Mouse (Mus musculus): ENCODE data around the gene Arl10.

The Arl10 gene

DNA sequence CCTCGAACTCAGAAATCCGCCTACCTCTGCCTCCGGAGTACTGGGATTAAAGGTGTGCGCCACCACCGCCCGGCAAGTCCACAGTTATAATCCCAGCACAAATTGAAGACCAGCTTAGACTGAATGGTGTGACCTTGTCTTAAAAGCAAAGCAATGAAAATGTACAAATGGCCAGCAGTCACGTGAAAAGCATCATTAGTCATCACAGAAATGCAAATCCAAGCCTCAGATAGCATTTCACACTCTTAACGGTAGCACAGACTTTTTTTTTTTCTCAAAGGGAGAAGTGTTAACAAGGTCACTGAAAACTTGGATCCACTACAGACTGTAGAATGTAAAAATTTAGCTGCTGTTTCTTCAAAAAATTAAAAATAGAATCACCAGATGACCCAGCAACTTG lies 41.5 kb downstream of the Arl10 start:
- DNase-seq (ENCODE audit: low read depth), result no peak

- DNase-seq (ENCODE audit: low read depth), result no peak
Measured at GRCm38 (mm10) chr13:54616998-54617397, 42.2 kb downstream of the Arl10 start.

- DNase-seq (ENCODE audit: low read depth), result peak; percentile 95
Measured at GRCm38 (mm10) chr13:54621155-54621932, 46.5 kb downstream of the Arl10 start, which contains the start of gene Faf2. TSS of gene Faf2 (plus strand) at chr13:54621784.

DNA sequence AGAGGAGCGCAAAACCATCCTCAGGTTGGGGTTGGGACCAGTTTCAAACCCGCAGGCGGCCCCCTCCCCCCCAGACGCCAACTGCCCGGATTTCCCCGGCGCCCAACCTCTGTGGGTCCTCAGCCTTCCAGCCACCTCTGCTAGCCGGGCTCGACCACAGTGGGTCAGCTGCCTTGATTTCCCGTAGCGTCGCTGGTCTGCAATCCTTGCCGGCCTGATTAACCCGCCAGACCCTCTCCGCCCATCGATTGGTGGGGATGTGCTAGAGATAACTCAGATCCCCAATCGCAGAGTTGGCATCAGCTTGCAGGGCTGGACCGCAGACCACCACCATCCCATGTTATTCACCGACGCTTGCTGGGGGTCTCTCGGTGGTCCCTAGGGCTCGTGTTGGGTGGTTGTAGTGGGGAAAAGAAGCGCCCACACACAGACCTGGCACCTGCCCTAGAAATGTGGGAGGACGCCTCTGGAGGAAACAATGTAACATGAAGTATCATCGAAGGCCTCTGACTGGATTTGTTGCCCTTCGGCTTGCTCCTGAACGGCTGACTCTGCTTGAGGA lies 47.2 kb downstream of the Arl10 start:
- peak; percentile 10 for DNase-seq (ENCODE audit: low read depth)

DNA sequence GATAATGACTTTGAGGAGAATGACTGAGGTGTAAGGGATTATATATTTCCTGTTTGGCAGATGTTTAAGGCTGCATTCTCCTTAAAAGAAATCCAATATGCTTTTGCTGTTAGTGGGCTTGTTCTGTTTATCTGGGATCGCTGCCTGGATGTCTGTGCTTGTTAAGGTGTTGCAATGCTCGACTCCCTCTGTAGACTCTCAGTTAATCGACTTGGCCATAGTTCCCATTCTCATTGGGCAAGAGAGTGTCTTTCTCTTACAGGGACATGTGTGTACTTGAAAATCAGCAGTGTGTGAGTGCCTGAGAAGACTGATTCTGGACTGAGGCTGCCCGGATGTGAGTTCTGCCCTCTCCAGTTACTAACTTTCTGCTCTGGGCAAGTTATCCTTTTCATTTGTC lies 54.3 kb downstream of the Arl10 start:
- no peak for DNase-seq (ENCODE audit: low read depth)
